Mouse (Mus musculus) frontal cortex, postnatal 36 days (tissue): ENCODE results near the gene Uhrf2.
A peak's percentile ranks its signal among the peaks of the same experiment; 100 is the strongest.
"Not testable (repeated sequence)": the region's sequence is repeated elsewhere in the genome, so short reads cannot be mapped to it uniquely, and the experiment has no call there.

Experiments
- DNase-seq, 2 experiments: peaks; one replicate each; pipeline ENCODE4 v3.0.0; 2022; ENCODE audit warnings: low spot score in 2 of 2

Uhrf2 gene

GRCm38 (mm10) chr19:30029894-30030635 lies at the start of gene Uhrf2:
TSS of gene Uhrf2 (plus strand) at chr19:30030513.
- DNase-seq: peak; percentile 92 to 94

DNA sequence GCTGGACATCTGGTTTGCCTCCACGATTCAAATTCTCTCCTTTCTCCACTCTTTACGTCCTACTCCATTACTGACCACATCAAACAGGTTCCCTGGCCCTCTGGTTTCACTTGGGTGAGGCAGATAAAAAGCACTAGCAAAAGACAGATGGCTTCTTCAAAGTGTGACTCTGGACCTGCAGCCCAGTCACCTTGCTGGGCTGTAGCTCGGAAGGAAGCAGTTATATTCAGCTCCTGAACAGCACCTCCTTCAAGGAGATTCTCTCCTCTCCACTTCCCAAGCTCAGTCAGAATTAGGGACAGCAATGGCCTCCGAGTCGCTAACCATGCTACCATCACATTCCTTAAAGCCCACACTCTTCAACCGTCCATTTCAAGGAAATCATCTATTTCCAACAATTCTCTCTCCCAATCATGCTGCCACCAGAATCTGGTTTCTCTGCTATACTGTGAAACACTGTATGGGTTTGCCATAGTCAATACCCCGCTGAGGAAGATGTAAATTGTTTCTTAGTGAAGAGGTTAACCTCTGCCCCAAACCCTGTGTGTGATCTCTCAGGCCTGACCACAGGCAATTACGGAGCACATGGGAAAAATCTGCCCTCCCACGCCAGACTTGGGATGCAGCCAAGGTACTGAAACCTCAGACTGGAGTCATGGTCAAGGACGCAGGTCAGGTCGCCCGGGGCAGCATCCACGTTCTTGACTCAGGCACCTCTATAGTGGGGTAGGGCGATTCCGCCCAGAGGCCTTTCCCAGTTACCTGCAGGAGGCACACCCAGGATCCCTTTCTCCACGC lies 45.9 kb upstream of the Uhrf2 start:
- no peak for DNase-seq

GRCm38 (mm10) chr19:29986464-29987091 lies 43.7 kb upstream of the Uhrf2 start:
- DNase-seq: peak in 1 of 2 experiments; percentile 9

DNA sequence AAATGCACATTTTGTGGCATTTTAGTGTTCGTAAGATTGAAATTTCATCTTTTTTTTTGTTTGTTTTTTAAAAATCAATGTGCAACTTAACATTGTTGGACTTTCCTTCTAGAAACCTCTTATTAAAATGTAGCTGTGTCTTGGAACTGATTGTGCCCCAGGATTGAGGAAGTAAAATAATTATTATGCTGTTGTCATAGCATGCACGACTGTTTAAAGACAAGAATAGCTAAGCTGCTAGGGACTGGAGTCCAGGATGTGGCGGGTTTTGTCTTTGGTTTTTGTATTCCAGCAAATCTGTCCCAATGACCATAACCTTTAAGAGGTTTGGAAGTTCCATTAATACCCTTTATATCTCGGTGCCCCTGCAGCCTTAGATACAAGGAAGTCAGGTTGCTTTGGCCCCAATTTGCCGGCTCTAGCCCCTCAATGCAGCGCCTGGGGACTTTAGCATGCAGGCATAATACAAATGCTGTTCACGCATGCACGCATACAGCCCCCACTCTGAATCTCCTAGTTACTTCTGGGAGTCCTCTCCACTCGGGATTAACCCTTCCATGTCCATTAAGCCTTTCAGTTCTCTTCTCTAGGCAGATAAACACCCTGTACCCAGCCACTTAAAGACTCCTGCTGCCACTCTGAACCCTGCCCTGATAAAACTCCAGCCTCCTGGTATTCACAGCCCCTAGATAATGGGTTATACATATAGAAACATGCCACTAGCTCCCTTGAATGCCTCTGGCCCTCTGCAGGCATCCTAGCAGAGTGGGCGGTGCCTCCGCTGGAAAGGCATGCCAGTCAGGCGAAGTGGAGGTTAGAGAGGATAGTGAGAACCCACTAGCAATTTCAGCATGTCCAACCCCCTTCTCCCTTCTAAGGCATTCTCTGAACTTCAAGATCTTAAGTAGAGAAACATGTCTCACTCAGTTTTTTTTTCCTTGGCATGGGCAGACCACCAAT lies 29.6 kb upstream of the Uhrf2 start:
- no peak for DNase-seq

GRCm38 (mm10) chr19:30001550-30001949 lies 28.8 kb upstream of the Uhrf2 start:
- DNase-seq: no peak

DNA sequence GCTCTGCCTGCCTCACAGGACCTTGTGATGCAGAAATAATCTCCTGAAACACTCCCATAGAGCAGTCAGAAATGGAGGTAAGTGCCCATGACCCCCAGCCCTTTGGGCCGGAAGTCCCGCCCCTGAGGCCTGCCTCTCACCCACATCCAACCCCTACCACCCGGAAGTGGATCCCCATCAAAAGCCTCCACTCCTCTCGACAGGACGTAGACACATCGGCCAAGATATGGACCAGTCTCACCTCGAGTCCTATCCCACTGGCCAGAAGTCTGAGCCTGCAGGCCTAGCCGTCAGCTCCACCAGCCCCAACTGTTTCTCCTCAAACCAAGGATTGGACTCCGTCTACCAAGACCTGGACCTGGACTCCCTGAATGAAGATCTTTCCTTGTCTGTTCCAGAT lies 26.7 kb upstream of the Uhrf2 start, which contains the start of gene Trpd52l3:
Trpd52l3 (plus strand) TSS at position 170 of the 400 bp plus-strand sequence.
- no peak for DNase-seq

DNA sequence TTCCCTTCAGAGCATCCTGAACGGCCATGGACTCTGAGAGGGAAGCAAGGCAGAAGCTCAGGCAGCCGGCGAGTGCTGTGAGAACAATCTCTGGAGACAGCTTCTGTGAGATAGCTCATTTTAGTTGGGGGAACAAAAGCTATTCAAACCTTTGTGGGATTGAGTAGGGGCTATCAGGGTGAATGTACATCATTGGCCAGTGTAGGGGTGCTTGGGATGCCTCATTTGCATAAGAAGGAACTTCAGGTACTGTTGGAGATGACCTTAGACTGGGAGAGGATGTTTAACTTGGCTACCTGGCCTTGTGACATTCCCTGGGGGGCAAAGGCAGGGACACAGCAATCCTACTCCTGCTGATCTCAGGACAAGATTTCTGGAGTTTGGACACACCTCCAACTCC lies 23.9 kb upstream of the Uhrf2 start:
- no peak for DNase-seq

GRCm38 (mm10) chr19:30010520-30011296 lies 19.6 kb upstream of the Uhrf2 start:
- no peak for DNase-seq

DNA sequence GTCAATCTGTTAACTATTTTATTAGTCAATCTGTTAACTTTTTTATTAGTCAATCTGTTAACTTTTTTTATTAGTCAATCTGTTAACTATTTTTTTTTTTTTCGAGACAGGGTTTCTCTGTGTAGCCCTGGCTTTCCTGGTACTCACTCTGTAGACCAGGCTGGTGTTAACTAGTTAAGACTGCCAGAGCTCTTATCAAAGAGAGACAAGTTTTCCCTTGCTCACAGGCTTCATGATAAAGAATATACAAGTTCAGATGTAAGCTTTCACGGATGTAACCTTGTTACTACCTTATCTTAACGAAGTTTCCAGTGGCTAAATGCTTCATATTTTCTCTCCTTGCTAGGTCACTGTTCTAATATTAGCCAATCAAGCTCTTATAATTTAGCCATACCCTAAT lies 16.0 kb upstream of the Uhrf2 start:
- DNase-seq: no peak

- no peak for DNase-seq
Observed at GRCm38 (mm10) chr19:30016156-30016555, 14.2 kb upstream of the Uhrf2 start.

- DNase-seq: not testable (repeated sequence)
Observed at GRCm38 (mm10) chr19:30023419-30023818, 6.9 kb upstream of the Uhrf2 start.

- DNase-seq: no peak
Observed at GRCm38 (mm10) chr19:30029002-30029710, 1.2 kb upstream of the Uhrf2 start.

- no peak for DNase-seq
Observed at GRCm38 (mm10) chr19:30030636-30031467, 539 bp downstream of the Uhrf2 start.

DNA sequence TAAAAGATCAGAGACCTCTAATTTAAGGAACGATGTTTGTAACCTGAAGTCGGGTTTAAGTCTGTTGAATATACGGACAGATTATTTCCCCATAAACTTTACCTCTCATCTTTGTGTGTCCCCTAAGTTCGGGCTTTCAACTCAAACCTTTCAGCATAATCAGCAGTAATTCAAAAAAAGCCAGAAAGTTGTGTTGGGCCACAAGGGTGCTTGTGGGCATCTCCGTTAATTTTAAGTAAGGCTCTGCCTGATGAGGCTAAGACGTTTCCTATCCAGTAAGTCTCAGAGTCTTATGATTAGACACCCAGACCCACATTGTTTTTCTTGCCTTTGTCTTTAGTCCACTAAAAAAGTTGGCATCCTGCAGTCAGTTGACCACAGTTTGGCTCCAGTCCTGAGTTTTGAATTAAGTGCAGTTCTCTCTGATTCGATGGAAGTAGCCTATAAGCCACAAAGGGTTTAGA lies 1.2 kb downstream of the Uhrf2 start:
- DNase-seq: no peak

DNA sequence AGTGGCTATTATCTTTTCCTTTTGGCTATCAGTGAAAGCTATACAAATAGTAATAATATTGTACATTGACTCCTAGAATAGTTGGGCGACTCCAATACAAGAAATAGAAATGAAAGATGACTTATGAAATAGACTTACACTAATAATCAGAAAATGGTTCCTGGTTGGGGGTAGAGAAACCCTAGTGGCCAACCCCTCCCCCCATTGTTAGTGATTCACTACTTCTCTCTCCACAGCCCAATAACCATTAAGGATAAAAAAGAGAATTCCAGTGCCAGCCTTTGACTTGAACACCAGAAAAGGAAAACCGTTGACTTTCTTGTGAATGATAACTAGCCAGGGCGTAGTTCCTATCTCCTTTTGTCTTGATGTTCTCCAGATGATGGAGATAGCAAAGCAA lies 1.9 kb downstream of the Uhrf2 start:
- no peak for DNase-seq

DNA sequence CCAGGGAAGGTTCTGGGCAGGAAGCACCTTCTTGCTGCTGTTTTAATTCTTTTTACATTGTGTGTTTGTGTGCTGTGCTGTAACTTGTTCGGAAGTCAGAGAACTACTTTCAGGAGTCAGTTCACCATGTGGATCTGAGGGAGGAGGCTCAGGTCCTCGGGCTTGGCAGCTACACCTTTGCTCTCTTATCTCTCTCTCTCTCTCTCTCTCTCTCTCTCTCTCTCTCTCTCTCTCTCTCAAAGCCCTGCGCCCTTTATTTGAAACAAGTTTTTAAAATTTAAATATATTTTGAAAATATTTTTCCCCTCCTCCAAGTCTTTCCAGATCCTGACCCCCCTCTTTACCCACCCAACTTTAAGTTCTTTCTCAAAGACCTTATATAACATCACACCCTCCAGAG lies 5.0 kb downstream of the Uhrf2 start:
- DNase-seq: no peak

DNA sequence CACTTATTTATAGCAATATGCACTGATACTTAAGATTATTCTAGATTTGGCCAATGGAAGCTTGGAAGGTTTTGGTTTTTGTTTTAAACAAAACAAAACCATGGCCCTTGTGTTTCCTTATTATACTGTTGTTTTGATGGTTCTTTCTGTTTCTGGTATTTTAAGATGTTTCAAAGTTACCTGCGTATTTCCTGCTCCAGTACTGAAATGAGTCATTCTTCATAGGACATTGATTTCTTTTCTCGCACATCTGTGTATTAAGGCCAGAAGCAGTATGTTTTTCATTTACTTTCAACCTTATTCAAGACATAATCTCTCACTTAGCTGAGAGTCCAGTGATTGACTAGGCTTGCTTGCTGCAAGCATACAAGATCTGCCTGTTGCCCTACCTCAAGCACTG lies 13.4 kb downstream of the Uhrf2 start:
- no peak for DNase-seq

DNA sequence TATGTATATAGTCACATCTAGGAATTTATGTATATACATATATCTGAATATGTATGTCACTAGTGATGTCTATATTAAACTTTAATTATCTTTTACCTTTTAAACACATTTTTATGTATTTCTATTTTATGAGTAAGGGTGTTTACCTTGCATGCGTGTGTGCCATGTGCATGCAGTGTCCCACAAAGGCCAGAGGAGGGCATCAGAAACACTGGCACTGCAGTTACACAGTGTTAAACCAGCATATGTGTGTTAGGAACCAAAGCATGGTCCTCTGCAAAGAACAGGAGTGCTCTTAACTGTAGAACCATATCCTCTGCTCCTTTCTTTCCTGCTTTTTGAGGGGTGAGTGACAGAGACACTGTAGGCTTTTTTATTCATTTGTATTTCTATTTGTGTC lies 14.3 kb downstream of the Uhrf2 start:
- DNase-seq: no peak

DNA sequence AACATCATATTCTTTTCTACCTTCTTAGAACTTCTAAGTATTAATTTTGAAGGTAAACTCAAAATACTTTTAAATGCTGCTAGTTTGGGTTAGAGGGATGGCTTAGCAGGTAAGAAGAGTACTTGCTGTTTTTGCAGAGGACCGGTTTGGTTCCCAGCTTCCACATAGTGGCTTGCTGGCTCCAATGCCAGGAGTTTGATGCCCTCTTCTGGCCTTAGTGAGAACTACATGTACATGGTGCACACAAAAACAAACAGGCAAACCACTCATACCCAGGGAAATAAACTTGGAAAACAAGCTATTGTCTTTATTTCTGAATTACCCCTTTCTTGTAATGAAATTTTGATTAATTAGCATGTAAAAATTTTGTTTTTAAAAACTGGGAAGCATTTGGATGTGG lies 15.5 kb downstream of the Uhrf2 start:
- no peak for DNase-seq
